Mouse (Mus musculus) yolk sac, embryonic 10.5 days (tissue): ENCODE data around the gene Suco.

Experiments
- DNase-seq: peaks from one replicate; pipeline ENCODE4 v3.0.0-alpha.2; 2017; ENCODE audit warnings: low spot score

Gene Suco

DNA sequence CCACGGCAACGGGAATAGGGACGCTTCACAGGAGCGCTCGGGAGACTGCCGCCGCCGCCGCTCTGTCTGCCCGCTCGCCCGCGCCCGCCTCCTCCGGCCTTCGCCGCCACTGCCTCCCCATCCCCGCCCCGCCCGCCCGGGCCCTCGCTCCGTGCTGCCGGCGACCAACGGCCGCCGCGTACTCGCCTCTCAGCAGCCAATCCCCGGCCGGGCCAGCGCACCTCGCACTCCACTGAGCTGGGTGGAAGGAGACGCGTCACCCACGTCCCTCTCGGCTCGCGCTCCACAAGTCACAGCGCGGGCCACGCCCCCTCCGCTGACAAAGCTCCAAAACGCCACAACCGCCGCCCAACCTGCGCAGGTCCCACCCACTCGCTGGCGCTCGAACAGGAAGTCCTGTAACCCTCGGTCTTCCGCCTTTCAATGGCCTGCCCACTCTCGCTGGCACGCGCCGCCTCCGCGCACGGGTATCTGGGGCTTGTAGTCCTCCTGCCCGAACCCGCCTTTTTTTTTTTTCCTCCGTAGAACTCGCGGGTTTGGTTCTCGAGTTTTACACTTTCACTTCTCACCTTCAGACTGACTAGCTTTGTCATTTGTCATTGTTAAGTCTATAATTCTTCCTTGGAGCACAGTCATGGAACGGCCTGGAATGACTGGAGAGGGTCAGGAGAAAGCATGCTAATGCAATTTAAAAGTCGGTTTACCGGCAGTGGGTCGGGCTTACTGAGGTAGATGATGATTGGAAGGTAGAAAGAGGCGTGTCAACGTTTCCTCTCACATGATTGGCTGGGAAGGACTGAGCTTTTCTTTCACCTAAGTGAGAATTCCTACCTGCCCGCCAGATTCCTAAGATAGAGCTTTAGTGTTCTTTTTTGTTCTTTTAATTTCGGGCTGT lies at the start of gene Suco:
Suco (minus strand) TSS at position 130 of the 895 bp plus-strand sequence.
- peak; percentile 99 for DNase-seq

DNA sequence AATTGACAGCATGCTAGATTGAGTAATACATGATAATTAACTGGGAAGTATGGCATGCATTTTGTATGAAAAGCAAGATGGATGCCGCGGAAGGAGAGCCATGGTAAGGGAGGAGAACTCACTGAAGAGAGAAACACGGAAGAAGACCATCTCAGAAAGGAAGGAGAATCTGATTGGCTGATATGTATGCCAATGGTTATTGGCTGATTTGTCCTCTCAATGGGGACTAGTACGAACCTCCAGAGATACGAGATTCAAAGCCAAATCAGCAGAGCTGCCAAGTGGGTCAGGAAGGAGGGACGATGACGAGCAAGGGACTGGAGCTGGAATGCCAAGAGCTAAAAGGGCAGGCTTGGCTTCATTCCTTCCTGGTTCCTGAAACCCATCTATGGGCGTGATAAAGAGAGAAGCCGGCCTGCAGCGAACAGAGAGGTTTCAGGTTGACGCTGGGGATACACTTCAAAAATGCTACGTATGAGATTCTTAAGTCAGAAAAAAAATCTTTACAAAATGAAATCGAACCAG lies 48.9 kb upstream of the Suco start:
- DNase-seq = no peak

DNA sequence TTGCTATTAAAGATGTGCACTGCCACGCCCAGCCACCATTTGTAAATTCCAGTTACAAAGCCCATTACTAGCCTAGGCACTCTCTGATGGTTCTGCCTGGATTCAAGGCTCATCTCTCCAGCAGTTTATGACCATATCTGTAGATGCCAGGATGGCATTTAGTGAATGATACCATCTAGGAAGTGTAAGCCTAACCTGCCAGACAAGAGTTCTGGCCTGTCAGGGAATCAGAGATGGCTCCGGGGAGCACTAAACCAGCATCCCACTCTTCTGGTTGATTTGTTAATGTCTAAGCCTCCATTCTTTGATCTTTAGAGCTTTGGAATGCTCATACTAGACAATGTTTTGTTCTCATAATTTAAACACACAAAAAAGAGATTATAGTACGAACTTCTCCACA lies 47.8 kb upstream of the Suco start:
- no peak for DNase-seq

DNA sequence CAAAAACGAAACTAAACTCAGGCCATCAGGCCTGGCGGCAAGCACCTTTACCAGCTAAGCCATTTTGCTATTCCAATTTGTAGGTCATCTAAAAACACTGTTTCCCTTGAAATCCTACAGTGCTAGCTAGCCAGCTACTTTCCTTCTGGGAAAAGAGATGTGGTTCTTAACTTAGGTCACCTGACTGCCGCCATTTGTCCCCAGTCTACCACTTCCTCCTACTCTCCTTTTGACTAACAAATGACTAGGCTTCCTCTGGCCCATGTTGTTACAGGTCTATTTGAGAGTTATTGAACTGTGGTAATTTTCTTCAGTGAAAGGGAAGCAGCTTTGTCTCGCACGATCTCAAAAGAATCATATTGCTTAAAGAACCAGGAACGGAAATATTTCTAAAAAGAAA lies 45.4 kb upstream of the Suco start:
- no peak for DNase-seq

DNA sequence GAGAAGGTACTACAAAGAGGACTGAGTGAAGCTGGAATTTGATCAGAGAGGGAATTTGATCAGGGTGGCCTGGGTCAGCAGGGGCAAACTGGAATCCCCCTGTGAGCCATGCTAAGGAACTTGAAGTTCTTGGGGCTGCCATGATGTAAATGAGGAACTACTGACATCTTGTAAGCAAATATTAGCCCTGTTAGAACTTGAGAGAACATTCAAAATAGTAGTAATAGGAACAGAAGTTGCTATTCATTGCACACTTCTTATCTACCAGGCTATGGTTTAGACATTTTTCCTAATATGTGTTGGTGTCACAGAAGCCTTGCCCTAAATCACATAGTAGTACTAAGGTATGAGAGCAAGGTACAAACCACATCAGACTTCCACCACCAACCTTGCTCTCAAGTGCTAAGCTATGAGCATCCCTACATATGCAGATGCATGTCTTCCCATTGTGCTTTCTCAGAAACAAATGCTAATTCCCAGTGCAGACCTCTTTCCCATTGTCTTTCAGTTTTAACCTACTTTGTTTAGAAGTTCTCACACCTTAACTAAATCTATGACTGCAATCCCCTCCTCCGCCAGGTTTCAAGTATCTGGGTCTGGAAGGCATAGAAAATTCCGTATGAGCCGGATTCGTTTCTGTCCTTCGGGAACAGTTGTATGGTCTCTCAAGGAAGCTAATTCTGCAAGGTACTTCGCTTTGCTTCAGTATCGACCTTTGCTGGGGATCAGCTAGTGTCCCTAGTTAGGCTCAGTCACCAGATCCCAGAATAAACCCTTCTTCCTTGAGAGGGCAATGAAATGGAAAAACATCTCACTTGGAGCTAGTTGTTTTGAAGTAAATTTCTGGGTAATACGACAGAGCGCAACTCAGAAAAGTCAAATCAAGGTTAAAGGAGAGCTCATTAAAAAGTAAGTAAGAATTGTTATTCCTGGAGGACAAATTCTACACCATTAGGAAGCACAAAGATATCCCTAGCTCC lies 44.3 kb upstream of the Suco start:
- DNase-seq = no peak

GRCm38 (mm10) chr1:161919594-161919993 lies 43.1 kb upstream of the Suco start:
- no peak for DNase-seq

DNA sequence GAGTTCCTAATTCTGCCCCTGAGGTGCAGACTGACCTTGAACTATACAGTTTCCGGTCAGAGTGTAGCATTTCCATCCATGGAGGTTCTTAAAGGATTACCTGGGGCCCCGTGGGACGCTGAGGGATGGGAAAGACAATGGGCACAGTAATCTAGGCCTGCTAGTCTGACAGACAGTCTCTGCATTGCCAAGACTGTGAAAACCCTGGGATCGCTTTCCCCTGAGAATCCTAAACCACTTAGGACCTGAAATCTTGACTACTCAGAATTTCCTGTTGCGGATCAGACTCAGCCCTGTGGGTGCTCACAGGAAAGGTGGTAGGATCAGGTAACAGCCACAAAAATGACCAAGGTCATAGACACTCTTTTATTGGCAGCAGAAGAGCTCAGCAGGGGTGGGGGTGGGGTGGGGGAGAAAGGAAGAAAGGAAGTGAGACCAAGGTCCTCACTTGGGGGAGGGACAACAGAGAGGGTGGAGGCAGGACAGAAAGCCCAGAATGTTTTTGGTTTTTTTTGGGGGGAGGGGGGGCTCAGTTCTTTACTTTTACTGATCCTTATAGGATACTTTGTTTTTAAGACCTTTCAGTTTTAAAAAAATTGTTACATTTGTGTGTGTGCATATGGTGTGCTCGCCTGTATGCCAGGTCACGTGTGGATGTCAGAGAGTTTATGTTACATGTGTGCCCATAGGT lies 42.3 kb upstream of the Suco start:
- DNase-seq = no peak

DNA sequence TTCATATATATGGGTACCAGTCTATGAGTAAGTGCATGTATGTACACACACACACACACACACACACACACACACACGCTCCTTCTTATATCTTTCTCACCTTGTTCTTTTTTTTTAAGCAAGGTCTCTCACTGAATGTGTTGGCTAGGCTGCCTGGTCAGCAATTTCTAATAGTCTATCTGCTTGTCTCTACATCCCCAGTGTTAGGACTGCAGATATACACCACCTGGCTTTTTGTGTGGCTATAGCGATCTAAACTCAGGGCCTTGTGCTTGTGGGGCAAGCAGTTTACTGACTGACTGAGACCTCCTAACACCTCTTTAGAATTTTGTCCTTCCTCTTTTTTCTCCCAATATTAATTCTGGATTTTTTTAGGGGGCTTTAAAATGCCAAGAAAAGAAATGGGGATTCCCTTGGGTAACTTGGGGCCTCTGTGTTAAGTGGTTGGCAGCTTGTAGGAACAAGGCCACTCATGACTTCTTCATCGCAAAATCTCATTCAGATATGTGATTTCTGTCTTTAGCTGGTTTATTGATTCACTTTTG lies 41.5 kb upstream of the Suco start:
- no peak for DNase-seq

- DNase-seq = no peak
These were observed 39.6 kb upstream of the Suco start for GRCm38 (mm10) chr1:161916036-161916435.

DNA sequence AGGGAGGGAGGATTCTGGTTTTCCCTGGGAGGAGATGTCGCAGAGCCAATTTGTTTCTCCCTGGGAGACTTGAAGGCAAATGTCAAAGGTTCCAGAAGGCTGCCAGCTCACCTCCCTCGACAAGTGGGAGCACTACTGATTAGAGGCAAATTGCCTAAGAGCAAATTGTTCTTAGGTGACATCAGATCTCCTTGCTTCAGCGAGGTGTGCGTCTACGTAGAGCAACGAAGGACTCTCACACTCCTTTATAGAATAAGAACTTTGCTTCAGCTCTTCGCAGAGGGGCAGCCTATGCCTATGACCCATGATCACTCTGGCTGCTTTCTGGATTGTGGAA lies 37.1 kb upstream of the Suco start:
- DNase-seq = no peak

GRCm38 (mm10) chr1:161912940-161913647 lies 36.6 kb upstream of the Suco start:
- peak; percentile 33 for DNase-seq

- DNase-seq = peak; percentile 28
These were observed 32.6 kb upstream of the Suco start for GRCm38 (mm10) chr1:161909074-161909473.

- peak; percentile 64 for DNase-seq
These were observed 31.4 kb upstream of the Suco start for GRCm38 (mm10) chr1:161907795-161908457.

- no peak for DNase-seq
These were observed 30.6 kb upstream of the Suco start for GRCm38 (mm10) chr1:161907111-161907510.

DNA sequence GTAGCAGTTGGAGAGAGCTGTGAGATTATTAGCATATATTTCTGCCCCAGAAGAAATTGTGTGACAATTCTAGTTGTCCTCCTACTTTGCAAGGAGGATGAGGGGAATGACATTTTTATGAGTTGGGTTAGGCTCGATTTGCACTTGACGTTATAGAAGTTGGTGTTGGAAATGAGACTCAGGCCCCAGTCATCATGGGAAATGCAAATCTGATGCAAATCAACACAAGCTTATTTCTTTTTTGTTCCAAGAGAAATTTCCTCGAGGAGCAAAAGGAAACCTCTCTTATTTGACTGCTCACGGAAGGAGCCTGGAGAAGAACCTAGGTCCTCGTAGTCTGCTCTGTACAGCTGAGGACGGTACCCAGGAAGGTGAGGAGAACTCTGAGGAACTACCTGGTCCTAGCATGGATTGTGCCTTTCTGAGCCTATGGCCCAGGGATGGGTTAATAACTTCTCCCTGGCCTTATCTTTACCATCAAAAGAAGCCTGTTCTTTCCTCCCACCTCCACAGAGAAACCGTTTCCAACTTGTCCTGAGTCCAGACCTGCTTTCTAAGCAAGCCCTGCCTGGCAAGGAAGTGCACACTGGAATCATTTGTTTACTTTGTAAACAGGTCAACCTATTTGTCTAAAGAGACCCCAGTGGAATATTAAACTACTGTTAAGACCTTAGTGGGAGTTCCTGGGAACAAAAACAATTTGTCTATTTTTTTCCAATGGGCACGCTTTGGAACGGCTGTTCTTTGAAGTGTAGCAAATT lies 26.4 kb upstream of the Suco start:
- peak; percentile 38 for DNase-seq

GRCm38 (mm10) chr1:161900129-161900528 lies 23.6 kb upstream of the Suco start:
- DNase-seq = no peak

GRCm38 (mm10) chr1:161897235-161897634 lies 20.8 kb upstream of the Suco start:
- DNase-seq = no peak

DNA sequence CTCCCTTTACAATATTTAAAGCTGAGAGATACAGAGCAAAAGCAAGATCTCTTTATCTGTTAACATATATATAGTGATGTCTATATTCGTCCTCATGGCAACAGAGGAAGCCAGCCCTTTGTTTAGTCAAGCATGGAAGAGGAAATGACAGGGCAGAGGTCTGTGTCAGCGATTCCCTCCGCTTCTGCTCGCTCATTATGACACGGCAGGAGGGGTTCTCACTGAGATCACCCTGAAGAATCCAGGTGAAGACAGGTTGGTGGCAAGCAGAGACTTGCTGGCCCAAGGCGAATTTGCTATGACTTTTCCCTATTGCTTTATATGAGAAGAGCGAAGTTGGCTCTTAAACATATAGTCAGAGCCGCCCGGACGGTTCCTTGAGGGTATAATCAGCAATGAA lies 19.6 kb upstream of the Suco start:
- peak; percentile 39 for DNase-seq

GRCm38 (mm10) chr1:161895014-161895413 lies 18.5 kb upstream of the Suco start:
- DNase-seq = no peak

- peak; percentile 52 for DNase-seq
These were observed 18.1 kb upstream of the Suco start for GRCm38 (mm10) chr1:161894553-161894952.
